Mouse (Mus musculus) spleen, adult 2 months (tissue): ENCODE data around the gene Ilkap.

ENCODE experiments used
- CTCF ChIP-seq: fragments of 200-500 bp; IDR thresholded peaks from 2 replicates; pipeline ENCODE4 v1.5.1; 2011; ENCODE audit warnings: mild to moderate bottlenecking, inconsistent platforms; ENCODE audit not compliant: insufficient read depth, insufficient read length, insufficient replicate concordance; ENCODE audit errors: extremely low read depth
- POLR2A ChIP-seq: fragments of 200-500 bp; IDR thresholded peaks from 2 replicates; pipeline ENCODE4 v1.6.1; 2011; ENCODE audit warnings: low read depth, low read length, inconsistent platforms

GRCm38 (mm10) chr1:91356105-91356504, 42.5 kb downstream of the Ilkap start:
- TF ChIP-seq POLR2A, result no peak
- no peak for TF ChIP-seq CTCF
